Mouse (Mus musculus) liver, postnatal 0 days (tissue): ENCODE data around the gene Wdr4. TPM values are rescaled to one million over a fixed set of nuclear protein-coding genes. Genes with fewer than 3 reads are reported as not detected.
A peak's percentile ranks its signal among the peaks of the same experiment; 100 is the strongest.
"Not testable (repeated sequence)": the region's sequence is repeated elsewhere in the genome, so short reads cannot be mapped to it uniquely, and the experiment has no call there.

Experiments used
- ATAC-seq: fragments of 200-750 bp; cut with Nextera tagmentation; 2 replicates; pipeline ENCODE4 v1.8.0; 2017; ENCODE audit warnings: mild to moderate bottlenecking, moderate library complexity
- DNase-seq: peaks from one replicate; pipeline ENCODE4 v3.0.0-alpha.2; 2016
- H3K27ac ChIP-seq: fragments of 300-500 bp; sonication (generic); 2 replicates; pipeline ENCODE4 v1.5.1; 2014; ENCODE audit warnings: antibody characterized with exemption, moderate library complexity, mild to moderate bottlenecking, low read depth
- H3K27me3 ChIP-seq: fragments of 300-500 bp; sonication (generic); 2 replicates; pipeline ENCODE4 v1.6.1; 2014; ENCODE audit warnings: low read length, control low read depth, mixed read lengths; ENCODE audit not compliant: insufficient read depth
- H3K36me3 ChIP-seq: fragments of 300-500 bp; sonication (generic); replicated peaks from 2 replicates; pipeline ENCODE4 v1.6.1; 2014; ENCODE audit warnings: mild to moderate bottlenecking, control low read depth, low read length, moderate library complexity, mixed read lengths; ENCODE audit not compliant: insufficient read depth
- H3K4me1 ChIP-seq: fragments of 300-500 bp; sonication (generic); 2 replicates; pipeline ENCODE4 v1.6.1; 2014; ENCODE audit warnings: antibody characterized with exemption, mild to moderate bottlenecking, control low read depth; ENCODE audit not compliant: insufficient read depth
- H3K4me2 ChIP-seq: fragments of 300-500 bp; sonication (generic); 2 replicates; pipeline ENCODE4 v1.6.1; 2014; ENCODE audit warnings: low read depth, mild to moderate bottlenecking, low read length, moderate library complexity, mixed read lengths
- H3K4me3 ChIP-seq: fragments of 300-500 bp; sonication (generic); 2 replicates; pipeline ENCODE4 v1.5.1; 2014; ENCODE audit warnings: low read depth, low read length
- H3K9ac ChIP-seq: fragments of 300-500 bp; sonication (generic); replicated peaks from 2 replicates; pipeline ENCODE4 v1.6.1; 2014; ENCODE audit warnings: mild to moderate bottlenecking, moderate library complexity
- H3K9me3 ChIP-seq: fragments of 300-500 bp; sonication (generic); 2 replicates; pipeline ENCODE4 v1.6.1; 2016; ENCODE audit warnings: mild to moderate bottlenecking, control low read depth, low read length, mixed read lengths
- CTCF ChIP-seq: sonication (generic); IDR thresholded peaks from 2 replicates; pipeline ENCODE4 v1.5.1; 2016; ENCODE audit warnings: antibody characterized with exemption, low read depth
- EP300 ChIP-seq: IDR thresholded peaks from 2 replicates; pipeline ENCODE4 v1.6.1; 2016; ENCODE audit warnings: antibody characterized with exemption, low read depth, mild to moderate bottlenecking
- WGBS: fragments of 180-500 bp; shearing (Covaris S2); extraction: QIAGEN DNeasy Blood & Tissue Kit; methylation state at CpG from one replicate; pipeline ENCODE4 v1.1.7; 2014; ENCODE audit not compliant: insufficient replicate concordance; 5-methylcytosine and 5-hydroxymethylcytosine counted together
- polyA plus RNA-seq: library from polyadenylated mRNA; unstranded; fragments of >200 nt; fragmentation: Nextera tagmentation; extraction: Ambion mirVana; gene quantifications from 2 replicates; pipeline ENCODE4 v1.2.1, GENCODE M21; 2015

The Wdr4 gene
- polyA plus RNA-seq, 1 experiment from 2014 or later, result 10.0 TPM

DNA sequence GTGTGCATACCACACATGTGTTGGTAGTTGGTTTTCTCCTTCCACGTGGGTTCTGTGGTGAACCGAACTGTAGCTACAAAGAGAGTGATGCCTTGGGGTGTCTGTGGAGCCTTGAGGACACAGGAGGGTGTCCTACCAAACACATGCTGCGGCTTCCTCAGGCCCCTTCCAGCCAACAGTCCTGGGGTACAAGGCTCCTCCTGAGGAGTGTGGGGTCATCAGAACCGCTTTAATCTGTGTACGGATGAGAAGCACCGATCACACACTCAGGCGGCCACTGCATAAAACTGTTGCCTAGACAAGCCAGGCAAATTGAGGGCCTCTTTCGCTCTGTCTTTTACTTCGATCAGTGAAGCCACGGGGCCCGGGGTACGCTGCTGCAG is 43.8 kb upstream of the Wdr4 start:
- Histone ChIP-seq H3K36me3 (no peaks in the 10 kb centered on the region), H3K4me2 (peak overlapping the region; percentile 87), H3K4me3 (peak overlapping the region; percentile 41), H3K27me3 (no peaks in the 10 kb centered on the region), H3K27ac (peak overlapping the region; percentile 76), H3K9ac (peak overlapping the region; percentile 74), H3K4me1 (peaks cover 32% of the 10 kb centered on the region), H3K9me3 (no peaks in the 10 kb centered on the region)
- DNase-seq, result peak; percentile 55
- no peak for ATAC-seq
- no peak for TF ChIP-seq CTCF
- no peak for TF ChIP-seq EP300
- WGBS, result 6% methylated on average over 12 of the region's 12 CpGs

DNA sequence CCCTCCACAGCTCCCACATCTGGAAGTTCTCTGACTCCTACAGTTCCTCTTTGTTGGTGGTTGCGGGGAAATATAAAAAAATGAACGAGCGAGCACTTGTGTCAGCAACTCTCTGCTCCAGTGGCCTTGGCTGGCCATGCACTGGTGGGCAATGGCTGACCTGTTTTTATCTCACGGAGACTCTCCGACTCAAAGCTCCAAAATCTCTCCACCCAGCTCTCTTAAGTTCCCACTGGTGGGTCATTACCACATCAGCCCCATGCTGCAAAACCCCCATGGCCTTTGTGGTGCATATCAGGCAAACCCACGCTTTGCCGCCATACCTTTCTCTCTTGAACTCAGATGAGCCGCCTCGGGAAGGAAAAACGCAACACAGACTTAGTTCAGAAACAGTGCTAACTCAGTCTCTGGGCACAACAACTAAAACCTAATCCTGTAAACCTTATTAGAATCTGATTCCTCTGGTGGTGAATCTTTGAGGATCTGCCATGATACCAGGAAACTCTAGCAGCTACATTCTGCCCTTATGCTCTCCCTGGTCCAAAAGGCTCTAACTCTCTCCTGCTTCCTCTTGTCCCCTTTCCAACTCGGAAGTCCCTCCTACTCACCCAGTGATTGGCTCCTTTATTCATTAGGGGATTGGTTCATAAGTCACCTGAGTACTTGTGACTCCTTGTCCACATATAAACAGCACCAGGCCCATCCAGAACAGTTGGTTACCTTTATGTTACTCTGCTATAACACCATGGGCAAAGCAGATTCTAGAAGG is 39.4 kb upstream of the Wdr4 start:
- WGBS, result 77% methylated on average over 11 of the region's 11 CpGs

GRCm38 (mm10) chr17:31557947-31558542 is 38.3 kb upstream of the Wdr4 start:
- H3K4me1 ChIP-seq, result peaks cover 11% of the 10 kb centered on the region
- no peak overlapping the region for H3K9ac ChIP-seq
- DNase-seq, result no peak
- H3K27me3 ChIP-seq, result no peaks in the 10 kb centered on the region
- ATAC-seq, result peak; percentile 12; the same call in 1 of the 2 replicates
- no peak for TF ChIP-seq CTCF
- no peak for TF ChIP-seq EP300
- H3K4me2 ChIP-seq, result peak overlapping the region; percentile 44
- H3K4me3 ChIP-seq, result no peak overlapping the region
- no peaks in the 10 kb centered on the region for H3K36me3 ChIP-seq
- 78% methylated on average over 10 of the region's 10 CpGs for WGBS
- H3K9me3 ChIP-seq, result no peaks in the 10 kb centered on the region
- H3K27ac ChIP-seq, result peak overlapping the region; percentile 48

More for the DNA sequence above, 39.4 kb upstream of the Wdr4 start:
- ATAC-seq, result no peak
- Histone ChIP-seq H3K9ac (no peak overlapping the region), H3K4me1 (peaks cover 18% of the 10 kb centered on the region), H3K4me3 (no peak overlapping the region), H3K9me3 (no peaks in the 10 kb centered on the region), H3K27me3 (no peaks in the 10 kb centered on the region), H3K27ac (peak overlapping the region; percentile 16; the same call in 1 of the 2 replicates), H3K36me3 (no peaks in the 10 kb centered on the region), H3K4me2 (no peak overlapping the region)
- no peak for DNase-seq
- no peak for TF ChIP-seq EP300
- no peak for TF ChIP-seq CTCF

GRCm38 (mm10) chr17:31557124-31557880 is 37.5 kb upstream of the Wdr4 start:
- Histone ChIP-seq H3K36me3 (no peaks in the 10 kb centered on the region), H3K27me3 (no peaks in the 10 kb centered on the region), H3K9ac (no peak overlapping the region), H3K4me3 (no peak overlapping the region), H3K4me1 (peaks cover 11% of the 10 kb centered on the region), H3K27ac (no peak overlapping the region; the same call in 1 of the 2 replicates), H3K9me3 (no peaks in the 10 kb centered on the region), H3K4me2 (peak overlapping the region; percentile 44; the same call in 1 of the 2 replicates)
- TF ChIP-seq EP300 (no peak), CTCF (no peak)
- DNase-seq (no peak), ATAC-seq (no peak)
- 68% methylated on average over 11 of the region's 11 CpGs for WGBS

- H3K9me3 ChIP-seq, result no peaks in the 10 kb centered on the region
- H3K9ac ChIP-seq, result no peak overlapping the region
- no peak for DNase-seq
- TF ChIP-seq EP300, result no peak
- TF ChIP-seq CTCF, result no peak
- no peak overlapping the region for H3K27ac ChIP-seq
- WGBS, result 55% methylated on average over 4 of the region's 4 CpGs
- ATAC-seq, result no peak
- no peak overlapping the region for H3K4me3 ChIP-seq
- H3K36me3 ChIP-seq, result no peaks in the 10 kb centered on the region
- no peaks in the 10 kb centered on the region for H3K27me3 ChIP-seq
- no peak overlapping the region for H3K4me2 ChIP-seq
- peaks cover 11% of the 10 kb centered on the region for H3K4me1 ChIP-seq
These were observed 36.5 kb upstream of the Wdr4 start for GRCm38 (mm10) chr17:31556253-31556652.

- 86% methylated on average over 23 of the region's 23 CpGs for WGBS
- DNase-seq, H3K36me3 ChIP-seq, H3K4me2 ChIP-seq, H3K27me3 ChIP-seq, H3K27ac ChIP-seq, ATAC-seq, H3K4me1 ChIP-seq, H3K9ac ChIP-seq, H3K9me3 ChIP-seq, H3K4me3 ChIP-seq: not testable (repeated sequence)
These were observed 32.8 kb upstream of the Wdr4 start for GRCm38 (mm10) chr17:31552601-31553000.
